Mouse (Mus musculus) layer of hippocampus, adult 8-10 months (tissue): Measurements from ENCODE around the gene Hes3. TPM values are rescaled to one million over a fixed set of nuclear protein-coding genes. Genes with fewer than 3 reads are reported as not detected.
A peak's percentile ranks its signal among the peaks of the same experiment; 100 is the strongest.

Experiments
- DNase-seq, 2 experiments: peaks; one replicate each; pipeline ENCODE4 v3.0.0; 2022; ENCODE audit warnings: low spot score in 2 of 2
- total RNA-seq, 4 experiments: library from RNA; stranded (reverse); gene quantifications; 2 replicates each; pipeline ENCODE4 v1.2.4; 2022

Hes3 gene
- total RNA-seq, 4 experiments from 2014 or later = not detected

DNA sequence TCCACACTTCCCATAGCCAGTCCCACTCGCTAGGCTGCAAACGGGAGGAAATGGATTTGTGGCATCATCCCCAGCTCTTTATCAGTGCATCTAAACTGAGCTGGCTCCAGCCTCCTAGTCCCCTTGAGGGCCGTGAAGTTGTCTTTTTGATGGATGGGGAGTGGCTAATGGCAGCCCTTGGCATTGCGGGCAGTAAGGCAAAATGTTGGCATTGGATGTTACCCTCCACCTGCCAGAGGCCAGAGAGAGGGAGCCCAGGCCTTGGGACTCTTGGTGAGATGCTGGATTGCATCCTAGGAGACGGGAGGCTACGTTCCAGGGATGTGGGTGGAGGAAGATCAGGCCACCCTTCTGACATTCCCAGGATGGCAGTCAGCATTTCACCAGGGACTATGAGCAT is 14.5 kb upstream of the Hes3 start:
- DNase-seq = no peak

DNA sequence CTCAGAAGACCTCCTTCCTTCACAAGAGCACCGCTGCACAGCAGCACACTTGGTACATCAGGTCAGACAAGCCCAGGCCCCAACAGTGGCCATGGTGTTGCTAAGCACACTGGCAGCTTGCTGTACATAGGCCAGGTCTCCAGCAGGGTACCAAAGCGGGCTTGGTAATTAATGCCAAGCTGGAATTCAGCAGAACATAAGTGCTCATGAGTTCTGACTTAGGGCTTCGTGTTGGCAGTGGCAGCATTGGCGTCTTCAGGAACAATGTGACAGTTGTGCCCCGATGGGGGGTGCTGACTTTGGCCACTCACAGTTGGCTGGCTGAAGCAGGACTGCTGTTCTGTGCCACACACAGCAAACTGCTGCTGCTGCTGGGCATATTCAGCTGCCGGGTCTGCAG is 13.2 kb upstream of the Hes3 start:
- DNase-seq = no peak

DNA sequence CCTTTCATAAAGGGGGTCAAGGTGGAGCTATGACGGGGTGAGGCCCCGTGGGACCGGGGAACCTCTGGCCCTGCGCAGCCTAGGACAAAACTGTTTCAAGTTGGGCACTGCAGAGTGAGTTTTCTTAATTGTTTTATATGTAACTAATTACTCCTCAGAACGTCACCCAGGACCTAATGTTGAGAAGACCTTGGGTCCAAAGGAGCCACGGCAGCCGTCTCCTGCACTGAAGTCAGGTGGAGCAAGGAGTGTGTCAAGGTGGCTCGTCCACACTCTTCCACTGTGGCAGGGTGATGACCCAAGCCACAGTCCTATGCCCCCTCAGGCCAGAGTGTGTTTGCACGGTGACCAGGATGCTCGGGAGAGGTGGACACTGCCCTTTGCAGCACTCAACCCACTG is 11.7 kb upstream of the Hes3 start:
- DNase-seq = no peak

DNA sequence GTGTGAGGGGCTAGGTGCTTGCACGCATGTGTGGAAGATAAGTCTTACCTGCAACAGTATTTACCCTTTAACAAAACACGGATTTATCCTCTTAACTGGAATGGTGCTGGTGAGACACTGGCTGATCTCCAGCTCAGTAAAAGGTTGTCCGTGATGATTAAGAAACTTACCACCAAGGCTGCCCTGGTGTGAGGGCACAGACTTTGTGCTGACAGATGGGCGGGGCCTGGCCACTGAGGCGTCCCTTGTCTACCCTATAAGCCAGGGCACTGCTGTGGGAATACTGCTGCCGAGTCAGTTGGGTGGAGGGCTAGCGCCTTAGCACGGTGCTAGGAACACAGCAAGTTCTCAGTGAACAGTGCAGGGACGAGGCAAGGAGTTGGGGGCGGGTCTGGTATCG is 10.6 kb upstream of the Hes3 start:
- no peak for DNase-seq

DNA sequence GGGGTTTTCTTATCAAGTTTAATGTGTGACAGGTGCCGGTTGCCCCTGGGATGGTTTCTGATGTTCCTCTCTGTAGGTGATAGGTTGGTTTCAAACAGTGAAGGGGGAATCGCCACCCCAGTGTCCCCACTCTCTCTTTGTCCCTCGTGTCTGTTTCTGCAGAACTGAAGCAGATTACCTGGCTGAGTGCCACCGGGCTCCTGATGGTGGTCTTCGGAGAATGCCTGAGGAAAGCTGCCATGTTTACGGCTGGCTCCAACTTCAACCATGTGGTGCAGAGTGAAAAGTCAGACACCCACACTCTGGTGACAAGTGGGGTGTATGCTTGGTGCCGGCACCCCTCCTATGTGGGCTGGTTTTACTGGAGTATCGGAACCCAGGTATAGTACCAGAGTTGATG is 8.9 kb upstream of the Hes3 start:
- no peak for DNase-seq

DNA sequence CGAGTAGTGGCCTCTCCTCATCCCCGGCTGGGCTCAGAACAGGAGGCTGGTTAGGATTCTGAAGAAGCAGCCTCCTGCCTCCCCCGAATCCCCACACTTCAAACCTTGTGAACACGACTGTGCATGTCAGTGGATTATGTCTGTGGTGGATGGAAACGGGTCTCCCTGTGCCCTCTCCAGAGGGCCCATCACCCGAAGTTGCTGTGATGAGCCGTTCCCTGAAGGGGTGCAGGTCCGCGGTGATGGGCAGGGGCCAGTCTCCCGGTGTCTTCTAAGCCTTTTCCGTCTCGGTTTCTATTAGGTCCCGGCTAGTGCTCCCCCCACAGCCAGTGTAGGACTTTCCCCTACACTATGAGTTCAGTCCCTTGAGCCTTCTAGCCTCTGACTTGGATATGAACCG is 7.4 kb upstream of the Hes3 start:
- DNase-seq = no peak

DNA sequence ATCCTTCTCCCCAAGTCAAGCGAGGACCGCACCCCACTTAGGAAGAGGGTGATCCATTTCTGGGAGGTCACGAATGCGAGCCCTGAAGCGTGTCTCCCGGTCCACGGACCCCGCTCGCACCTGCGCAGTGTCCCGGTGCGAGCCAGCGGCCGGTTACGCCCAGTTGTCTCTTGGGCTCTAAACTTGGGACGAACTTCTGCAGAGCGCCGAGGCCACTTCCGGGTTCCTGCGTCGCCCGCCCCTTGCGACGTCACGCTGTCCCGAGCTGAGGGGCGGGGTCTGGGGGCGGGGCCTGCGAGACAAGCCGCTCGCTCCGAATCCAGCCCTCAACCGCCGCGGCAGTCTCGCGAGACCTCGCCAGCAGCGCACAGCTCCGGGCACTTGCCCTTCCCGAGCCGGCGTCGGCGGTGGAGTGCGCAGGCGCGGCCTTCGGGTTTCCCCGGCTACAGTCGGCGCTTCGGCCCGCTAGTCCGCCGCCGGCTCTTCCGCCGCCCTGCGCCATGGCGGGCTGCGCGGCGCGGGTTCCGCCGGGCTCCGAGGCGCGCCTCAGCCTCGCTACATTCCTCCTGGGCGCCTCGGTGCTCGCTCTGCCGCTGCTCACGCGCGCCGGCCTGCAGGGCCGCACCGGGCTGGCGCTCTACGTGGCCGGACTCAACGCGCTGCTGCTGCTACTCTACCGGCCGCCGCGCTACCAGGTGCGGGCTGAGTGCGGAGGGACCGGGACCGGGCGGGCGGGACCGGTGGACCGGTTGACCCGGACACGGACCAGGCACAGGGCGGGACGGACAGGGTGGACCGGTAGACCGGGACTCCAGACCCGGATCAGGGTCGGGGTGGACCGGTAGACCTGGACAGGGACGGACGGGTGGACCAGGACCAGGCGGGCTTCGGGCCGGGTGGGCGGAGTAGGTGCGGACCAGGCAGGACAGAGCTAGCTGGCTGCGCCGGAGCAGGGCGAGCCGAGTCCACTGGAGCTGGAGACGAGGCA is 5.7 kb upstream of the Hes3 start, which contains the start of gene Icmt:
TSS of gene Icmt (plus strand) at position 354 of the 988 bp plus-strand sequence.
- DNase-seq = peak; percentile 97 to 98

DNA sequence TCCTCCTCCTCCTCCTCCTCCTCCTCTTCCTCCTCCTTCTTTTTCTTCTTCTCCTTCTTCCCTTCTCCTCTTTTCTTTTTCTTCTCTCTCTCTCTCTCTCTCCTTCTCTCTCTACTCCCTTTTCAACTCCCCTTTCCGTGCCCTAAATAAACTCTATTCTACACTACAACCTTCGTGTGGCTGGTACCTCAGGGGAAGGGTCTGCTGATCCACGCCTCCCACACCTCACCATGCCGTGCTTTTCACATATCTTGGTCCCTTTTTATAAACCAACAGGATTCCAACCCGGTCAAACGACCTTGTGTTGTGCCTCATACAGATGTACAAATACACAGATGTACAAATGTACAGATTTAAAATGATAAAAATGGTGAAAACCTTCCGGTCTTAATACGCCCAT is 4.9 kb upstream of the Hes3 start:
- no peak for DNase-seq

DNA sequence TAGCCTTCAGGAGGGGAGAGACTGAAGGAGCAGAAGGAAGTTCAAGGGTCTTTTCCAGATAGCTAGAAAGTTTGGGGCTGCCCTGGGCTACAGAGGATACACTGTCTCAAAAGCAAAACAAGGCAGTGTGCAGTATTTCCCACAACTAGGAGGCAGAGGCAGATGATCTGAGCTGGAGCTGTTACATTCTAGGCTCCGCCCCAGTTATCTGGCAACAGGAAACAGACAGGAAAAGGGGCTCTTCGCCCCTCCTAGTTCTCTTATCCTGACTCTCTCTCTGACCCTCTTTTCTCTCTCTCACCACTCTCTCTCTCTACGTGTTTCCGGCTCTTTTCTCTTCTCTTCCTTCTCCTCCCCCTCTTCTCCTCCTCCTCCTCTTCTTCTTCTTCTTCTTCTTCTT is 4.5 kb upstream of the Hes3 start:
- no peak for DNase-seq

DNA sequence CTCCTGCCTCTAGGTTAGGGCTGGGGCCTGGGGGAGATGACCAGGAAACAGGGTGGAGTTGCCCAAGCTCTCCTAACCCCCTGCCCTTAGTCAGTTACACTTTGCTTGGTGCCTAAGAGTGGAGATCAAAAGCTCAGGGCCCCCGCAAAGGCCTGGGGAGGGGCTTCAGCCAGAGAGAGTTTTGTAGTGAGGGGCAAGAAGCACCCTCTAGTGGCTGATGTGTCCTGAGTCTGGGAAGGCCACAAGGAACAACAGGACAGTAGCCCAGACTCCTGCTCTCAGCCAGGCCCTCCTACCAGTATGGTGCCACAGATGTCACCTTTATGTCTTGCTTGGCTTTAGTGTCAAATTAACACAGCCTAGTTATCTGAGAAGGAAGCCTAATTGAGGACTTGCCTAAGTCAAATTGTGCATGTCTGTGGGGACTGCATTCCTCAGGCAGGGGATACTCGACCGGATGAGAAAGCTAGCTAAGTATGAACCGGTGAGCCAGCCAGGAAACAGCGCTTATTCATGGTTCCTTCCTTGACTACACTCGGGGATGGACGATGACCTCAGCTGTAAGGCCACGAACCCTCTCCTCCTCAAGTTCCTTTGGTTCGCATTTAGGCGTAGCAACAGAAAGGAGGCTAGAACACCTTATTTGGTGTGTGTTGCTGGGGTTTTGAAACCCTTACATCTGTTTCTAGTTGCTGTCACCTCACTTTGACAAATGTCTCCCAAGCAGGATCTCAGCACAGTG is 2.9 kb upstream of the Hes3 start:
- no peak for DNase-seq

DNA sequence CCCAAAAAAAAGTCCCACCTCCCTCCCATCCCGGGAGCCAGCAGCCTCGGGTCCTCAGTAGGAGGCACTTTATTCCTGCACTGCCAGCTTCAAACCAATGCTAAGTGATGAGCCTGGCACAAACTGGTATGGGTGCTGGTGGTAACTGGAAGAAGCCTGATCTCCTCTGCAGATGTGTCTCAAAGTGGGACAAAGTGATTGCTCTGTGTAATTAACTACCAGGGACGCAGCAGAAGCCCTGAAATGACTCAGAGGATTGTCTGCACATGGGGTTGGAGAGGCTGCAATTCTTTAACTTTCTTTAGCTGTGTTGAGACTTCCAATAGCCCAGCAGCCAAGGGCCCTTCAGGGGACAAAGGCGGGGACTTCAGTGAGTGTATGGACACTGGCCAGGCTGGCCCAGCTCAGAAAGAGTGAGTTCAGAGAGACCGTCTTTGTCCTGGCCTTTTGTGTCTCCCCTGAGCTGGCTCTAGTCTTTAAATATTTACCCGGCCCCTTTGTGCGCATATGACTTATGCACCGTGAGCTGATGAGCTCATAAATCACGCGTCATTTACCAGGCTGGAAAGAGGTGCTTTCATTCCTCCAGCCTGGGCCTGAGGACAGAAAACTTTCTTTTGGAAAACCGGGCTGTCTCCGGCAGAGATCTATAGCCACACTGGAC is 772 bp upstream of the Hes3 start:
- no peak for DNase-seq

DNA sequence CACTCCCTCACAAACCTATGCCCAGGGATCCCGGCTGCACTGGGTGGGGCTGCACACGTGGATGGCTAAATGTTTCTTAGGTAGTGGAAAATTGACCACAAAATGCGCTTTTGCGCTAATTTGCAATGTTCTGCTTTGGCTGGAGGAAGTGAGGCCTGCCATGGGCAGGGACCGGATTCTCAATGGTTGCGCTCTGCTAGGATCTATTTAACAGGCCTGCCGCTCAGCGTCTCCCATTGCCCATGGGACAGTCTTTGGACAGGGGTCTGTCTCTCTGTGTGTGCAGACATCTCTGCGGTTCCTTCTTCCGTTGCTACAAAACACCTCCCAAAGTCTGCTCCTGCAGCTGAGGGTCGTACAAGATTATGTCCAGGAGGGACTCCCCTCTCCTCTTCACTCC is 471 bp downstream of the Hes3 start:
- DNase-seq = no peak

DNA sequence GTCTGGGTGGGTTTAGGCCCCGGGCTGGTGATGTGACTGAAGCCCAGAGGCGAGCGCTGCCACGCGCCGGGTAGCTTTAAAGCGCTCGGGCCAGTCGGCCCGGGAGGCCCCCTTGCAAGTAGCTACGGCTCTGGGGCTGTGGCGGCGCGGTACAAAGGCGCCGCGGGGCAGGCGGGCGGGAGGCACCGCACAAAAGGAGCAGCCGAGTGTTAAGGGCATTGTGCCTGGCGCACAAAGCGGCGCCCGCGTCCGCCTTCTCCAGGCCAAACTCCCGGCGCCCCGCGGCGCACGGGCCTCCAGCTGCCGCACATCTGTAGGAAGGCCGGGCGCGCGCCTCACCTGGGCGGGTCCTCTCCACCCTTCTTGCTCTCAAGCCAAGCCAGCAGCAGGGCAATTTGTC is 1.1 kb downstream of the Hes3 start:
- DNase-seq = no peak

DNA sequence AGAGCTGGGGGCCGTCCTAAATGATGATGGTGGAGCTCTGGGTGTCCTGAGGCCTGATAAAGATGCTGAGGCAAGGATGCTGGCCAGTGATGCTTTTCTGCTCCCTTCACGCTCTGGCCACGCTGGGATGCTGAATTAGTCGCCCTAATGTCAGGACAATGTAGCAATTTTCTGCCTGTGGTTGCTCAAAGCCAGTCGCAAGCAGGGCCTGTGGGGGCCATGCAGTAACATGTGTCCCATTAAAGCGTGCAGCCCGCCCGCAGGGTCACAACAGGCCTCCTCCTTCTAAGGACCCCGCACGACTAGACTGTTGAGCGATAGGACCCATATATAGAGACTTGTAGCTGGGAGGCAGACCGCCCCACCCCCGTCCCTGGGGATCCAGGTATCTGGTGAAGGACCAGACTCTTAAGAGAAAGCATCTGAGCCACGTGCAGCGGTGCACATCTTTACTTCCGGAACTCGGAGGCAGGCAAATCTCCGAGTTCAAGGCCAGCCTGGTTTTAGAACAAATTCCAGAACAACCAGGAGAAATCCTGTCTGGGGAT is 3.0 kb downstream of the Hes3 start:
- no peak for DNase-seq

DNA sequence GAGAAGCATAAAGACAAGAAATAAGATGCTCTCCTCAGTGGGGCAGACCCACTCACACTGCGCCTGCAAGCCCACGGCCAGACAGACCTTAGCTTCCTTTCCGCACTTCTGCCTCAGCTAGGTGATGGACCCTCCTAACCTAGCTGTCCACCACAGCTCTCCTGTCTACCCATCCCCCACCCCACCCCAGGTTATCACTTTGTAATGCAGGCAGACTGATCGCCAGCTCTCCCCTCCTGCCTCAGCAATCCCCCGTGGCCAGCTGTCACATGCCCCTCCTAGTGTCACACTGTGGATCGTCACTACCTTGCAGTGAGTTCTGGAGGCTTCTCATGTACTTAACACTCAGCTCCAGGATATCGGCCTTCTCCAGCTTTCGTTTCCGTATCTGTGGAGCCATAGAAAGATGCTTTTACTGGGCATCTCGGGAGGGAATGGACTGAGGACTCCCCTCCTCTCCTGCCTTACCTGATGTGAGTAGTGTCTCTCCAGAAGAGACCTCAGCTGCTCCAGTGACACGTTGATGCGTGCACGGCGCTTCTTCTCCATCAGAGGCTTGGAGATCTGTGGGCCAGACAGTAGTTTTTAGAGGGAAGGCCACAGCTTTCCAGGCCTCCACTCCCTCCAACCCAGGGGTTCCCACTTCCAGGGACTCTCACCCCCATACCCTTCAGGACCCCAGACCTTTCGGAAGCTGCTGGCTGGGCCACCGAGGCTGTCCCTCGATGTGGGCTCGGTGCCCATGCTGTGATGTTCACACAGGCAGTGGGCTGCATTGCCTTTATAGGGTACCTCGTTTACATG is 3.9 kb downstream of the Hes3 start:
- no peak for DNase-seq

DNA sequence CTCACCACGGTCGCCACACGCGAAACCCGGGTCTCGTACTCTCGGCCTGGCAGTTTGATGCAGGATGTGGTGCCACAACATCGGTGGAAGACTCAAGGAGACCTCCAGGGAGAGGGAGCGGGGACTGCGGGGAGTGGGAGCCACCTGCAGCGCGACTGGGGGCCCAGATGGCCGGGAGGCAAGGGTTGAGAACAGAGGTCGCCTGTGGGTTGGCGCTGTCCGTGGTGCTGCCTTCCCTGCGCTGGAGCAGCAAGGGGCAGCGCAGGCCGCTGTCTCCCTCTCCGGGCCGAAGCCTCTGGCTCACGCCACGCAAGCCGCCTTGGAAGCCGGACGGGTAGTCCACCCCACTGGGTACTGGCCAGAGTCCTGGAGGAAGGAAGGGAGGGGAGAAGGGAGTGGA is 4.6 kb downstream of the Hes3 start:
- no peak for DNase-seq

DNA sequence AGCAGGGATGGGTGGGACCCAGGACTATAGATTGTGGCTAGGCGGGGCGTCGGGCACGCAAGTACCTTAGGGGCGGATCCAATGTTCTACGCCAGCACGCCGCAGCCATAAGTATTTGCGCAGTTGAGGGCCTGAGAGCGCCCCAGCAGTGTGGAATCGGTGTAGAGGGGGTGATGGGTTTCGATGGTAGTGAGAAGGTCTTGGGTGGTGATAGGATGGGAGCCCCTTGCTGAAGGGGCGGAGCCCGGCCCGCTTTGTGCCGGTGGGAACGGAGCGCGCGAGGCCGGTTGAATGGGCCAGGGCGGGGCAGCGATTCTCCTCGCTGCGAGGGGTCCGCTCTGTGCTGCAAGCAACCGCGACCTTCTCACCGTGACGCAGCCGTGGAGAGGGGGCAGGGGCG is 5.3 kb downstream of the Hes3 start:
- no peak for DNase-seq

DNA sequence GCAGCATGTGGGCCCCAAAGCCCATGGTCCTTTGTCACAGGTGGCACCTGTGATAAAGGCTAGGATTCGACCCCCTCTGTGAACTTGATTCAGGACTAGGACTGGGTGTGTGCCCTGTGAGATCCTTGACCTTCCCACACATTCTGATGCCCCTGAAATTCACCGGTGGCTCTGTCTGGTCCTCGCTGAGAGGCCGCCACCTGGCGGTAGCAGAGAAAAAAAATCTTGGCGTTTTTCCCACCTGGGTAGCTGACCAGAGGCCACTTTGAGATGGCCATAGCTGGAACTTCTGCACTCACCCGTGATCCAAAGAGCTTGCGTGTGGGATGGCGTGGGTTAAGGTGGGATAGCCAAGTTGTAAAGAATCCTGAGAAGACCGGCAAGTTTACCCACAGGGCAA is 6.0 kb downstream of the Hes3 start:
- no peak for DNase-seq

DNA sequence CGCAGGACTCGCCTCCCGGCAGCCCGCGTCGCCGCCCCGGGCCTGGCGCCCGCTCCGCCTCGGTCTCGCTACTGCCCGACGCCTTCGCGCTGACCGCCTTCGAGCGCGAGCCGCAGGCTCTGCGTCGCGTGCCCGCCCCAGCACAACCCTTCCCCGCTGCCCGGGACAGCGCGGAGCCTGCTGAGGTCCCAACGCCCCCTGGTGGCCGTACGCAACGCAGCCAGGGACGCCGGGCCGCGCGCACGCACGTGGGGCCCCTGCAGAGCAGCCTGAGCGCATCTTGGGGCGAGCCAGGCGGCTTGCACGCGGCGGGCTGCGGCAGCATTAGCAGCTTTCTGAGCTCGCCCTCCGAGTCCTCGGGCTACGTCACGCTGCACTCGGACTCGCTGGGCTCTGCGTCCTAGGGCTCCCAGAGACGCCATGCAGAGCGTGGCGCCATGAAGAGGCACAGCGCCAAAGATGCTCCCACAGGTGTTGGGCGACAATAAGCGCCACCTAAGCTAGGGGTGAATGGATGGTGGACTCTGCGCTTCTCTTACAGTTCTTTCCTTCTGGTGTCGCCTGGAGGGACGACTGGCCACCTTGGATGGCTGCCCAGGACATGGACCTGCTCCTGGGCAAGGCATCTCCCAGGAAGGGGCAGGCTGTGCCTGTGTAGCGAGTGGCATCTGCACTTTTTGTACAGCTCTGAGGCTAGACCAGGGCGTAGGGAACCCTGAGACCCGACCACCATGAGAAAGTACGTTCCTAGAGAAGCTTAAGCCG is 8.1 kb downstream of the Hes3 start:
- DNase-seq = peak; percentile 64 to 89

DNA sequence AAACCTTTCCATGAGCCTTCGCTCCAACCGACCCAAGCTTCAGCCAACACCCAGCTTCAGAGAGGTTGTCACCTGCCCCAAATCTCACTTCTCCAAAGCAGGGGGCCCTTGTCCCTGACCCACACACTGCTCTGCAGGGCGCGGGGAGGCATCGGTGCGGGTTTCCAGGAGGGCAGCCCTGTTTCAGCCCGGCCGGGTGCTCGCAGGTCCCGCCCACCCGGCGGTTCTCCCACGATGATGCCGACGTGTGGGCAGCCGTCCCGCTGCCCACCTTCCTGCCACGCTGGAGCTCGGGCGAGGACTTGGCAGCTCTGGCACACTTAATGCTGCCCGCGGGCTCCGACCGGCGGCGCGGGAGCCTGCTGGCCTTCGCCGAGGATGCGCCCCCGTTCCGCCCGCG is 8.7 kb downstream of the Hes3 start:
- DNase-seq = no peak
